Mouse (Mus musculus) kidney, adult 18-20 months (tissue): ENCODE data around the gene Ablim1.

ENCODE experiments used
- DNase-seq: peaks from one replicate; pipeline ENCODE4 v3.0.0; 2021

The Ablim1 gene

DNA sequence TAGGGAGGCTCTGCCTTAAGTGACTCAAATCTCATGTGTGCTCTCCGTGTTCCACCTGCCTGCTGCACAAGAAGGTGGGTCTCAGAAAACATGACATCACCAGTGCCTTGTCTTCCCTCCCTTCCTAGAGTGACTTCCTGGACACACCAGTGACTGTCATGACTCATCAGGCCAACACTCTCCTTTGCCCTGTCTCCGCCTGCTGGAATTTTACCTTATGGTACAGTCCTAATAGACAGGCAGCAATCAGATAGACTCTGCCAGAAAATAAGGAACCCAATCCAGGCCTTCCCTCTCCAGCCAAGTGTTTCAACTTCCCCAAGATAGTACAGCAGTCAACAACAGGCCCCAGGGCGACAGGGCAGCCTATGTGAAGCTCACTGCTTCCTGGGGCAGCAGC is 133.8 kb downstream of the Ablim1 start:
- peak; percentile 42 for DNase-seq

DNA sequence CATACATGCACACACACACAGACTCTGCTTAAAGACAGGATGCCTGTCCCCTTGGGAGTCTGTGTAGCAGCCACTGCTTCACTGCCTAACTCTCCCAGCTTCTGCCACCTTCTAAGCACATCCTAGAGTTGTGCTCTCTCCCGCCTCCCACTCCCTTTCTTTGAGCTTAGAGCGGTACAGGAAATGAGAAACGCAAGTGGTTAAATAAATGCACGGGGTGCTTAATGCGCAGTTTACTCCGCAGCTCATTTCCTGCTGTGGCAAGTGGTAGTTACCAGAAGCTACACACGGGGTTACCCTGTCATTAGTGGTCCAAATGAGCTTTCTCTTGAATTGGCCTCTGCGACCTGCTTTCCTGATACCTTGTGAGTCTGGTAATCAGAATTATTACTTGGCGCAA is 134.4 kb downstream of the Ablim1 start:
- DNase-seq, result no peak

DNA sequence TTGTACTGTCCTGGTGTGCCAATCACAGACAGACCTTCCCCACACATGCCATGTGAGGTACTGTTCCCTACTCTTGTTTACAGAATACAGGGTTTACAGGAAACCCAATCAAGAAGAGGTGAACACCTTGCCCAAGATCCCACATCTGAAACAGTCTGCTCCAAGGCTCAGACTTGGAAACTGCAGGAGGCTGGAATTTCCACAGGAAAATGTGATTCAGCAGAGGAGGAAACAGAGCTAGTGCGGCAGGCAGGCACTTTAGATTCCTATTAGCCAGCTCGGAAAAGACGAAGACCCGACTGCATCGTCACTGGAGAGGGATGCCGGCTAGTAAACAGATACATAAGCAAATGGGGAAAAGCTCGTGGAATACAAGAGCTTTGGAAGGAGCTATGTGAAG is 135.4 kb downstream of the Ablim1 start:
- no peak for DNase-seq

DNA sequence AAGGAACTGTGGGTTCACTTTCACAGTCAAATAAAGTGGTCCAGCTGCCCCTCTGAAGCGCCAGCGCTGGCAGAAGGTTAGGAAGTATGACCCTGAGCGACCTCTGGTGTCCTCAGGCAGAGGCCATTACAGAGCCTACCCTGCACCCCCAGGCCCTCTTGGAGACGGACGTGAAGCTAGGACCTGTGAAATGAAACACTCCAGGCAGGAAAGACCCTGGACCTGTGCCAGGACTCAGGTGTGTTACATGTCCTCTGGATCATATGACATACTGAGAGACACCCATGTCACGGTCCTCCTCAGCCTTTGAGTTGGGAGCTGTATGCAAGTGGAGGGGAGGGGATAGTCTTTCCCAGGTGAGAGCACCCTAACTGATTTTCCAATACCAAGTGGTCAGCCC is 137.4 kb downstream of the Ablim1 start:
- DNase-seq, result no peak

DNA sequence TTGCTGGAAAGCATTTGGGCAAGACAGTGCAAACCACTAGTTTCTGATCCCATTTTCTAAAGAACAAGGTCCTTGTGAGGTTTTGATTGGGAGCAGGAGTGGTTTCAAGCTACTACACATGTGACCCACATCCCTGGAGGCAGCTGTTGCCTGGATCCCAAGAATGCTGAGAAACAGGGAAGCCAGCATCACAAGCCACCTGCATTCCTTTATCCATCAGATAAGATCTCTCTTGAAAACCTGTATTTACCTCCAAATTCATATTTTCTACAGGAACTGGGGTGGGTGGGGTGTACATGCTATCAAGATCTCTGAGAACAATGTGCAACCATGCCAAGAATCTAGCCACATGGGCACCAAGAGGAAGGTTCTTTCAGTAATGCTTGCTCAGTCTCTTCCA is 139.6 kb downstream of the Ablim1 start:
- no peak for DNase-seq

DNA sequence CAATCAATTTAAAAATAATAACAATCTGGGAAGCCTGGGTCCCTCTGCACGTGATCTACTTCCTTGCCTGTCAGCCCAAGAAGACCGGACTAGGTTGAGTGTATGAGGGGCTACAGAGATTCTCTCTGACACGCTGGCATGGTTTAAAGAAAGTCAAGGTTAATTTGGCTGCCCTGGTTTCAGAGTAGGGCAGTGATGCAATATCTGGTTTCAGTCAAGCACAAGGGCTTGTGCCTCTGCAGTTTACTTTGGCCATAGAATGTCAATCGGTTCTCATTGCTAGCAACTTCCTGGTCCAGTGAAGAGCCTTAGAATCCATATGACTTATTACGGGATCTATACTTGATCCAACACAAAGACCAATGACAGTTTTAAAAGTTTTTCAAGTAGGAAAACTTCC is 140.2 kb downstream of the Ablim1 start:
- no peak for DNase-seq

DNA sequence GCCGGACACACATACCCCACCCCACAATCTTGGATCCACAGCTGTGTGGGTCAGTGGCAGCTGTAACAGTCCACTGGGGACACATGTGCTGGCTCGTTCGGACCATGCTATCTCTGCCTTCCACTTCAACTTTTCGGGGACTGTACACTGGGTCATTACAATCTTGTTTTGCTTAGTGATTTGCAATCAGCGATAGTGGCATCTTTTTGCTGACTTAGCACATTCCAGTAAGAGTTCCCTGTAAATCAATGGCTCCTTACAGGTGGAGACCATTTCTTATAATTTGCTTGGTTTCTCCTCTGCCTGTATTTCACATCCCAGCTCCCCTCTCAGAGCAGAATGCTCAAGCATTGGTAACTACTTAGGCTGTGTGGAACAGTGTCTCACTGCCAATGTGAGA is 140.7 kb downstream of the Ablim1 start:
- DNase-seq, result no peak

DNA sequence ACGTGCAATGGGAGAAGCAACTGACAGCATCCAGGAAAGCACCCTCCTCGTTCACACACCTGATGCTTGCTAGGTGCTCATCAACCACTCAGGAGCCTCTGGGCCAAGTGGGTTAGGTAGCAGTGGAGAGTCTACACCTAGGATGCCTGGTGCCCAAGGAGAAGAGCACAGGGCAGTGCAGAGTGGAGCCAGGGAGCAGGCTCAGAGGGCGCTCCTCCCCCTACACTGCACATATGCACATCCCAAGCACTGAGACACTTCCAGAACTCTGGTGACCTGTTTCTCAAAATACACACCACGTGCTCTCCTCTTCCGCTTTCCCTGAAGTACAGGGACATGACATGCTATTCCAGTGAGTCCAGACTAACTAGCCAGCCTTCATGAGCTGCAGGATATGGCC is 142.4 kb downstream of the Ablim1 start:
- DNase-seq, result no peak

DNA sequence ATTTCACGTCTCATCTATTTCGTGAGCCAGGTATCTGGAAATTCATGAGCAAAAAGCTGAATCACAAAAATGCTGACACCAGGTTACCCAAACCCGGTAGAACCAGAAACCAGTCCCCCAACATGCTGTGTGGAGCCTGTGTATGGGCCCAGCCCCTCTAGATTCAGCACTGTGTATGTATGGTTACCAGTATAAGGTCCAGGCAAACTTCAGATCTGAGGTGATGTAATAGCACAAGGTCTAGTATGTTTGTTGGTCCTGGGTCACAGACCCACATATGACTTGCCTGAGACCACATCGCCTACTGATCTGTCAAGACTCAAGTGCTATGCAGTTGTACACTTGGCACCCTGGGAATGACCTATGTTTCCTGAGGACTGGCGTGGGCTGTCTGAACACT is 143.8 kb downstream of the Ablim1 start:
- no peak for DNase-seq

DNA sequence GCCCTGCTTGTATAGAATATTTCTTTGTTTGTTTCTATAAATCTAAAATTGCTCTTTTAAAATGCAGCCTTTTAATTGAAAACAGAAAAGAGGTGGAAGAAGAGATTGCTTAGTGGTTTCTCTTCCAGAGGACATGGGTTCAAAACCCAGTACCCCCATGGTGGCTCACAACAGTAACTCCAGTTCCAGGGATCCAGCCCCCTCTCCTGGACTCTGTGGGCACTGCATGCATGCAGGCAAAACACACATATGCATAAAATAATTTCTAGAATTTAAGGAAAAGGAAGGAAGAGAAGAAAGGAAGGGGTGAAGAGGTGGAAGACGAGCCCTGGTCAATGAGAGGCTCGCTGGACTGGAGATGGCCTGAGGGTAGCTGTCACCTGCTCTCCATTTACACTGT is 145.2 kb downstream of the Ablim1 start:
- DNase-seq, result no peak

DNA sequence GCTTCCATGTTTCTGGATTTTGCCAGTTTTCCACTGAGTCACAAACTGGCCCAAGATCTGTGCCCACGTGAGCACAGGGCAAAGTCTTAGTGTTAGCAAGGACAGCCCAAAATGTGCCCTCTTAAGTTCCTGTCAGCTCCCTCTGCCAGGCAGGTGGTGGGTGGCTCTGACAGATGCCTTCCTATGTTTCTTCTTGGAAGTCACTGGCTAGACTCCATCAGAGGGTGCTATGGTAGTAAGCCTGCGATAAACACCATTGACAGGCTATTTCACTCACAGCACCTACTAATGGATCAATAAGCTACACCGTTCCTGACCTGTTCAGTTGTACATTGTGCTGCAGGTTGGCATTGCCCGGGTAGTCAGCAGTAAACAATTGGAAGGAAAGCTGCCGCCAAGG is 147.0 kb downstream of the Ablim1 start:
- DNase-seq, result no peak

DNA sequence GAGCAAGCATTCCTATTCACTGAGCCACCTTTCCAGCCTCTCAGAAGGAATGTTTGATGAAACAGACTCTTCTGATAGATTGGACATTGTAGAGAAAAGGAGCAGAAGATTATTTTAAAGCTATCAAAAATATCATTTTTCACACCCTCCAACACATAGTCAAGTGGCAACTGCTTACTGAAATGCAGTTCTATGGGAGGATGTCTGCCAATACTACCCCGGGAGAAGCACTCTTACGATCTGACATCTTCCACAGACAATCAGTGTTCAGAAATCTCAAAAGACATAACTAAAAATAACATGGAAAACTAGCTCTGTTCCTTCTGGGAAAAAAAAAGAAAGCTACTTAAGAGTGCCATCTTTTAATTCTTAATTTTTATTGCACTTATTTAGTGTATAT is 149.8 kb downstream of the Ablim1 start:
- DNase-seq, result no peak

DNA sequence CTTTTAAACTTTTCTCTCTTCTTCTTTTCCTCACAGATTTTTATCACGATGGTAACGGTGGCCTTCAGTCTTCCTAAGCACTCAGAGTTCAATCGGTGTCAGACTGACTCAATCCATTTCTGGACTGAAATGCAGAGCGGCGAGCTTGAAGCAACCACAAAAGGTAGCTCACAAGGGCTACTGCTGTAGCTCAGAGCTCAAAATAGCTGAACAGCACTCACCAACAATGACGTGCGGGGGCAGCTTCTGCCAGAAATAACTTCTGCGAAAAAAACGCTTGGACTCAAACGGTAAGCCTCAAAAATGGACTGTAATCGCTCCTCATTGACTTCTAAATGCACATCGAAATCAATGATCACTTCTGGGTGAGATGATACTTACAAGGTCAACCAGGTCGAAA is 151.4 kb downstream of the Ablim1 start:
- DNase-seq, result no peak

DNA sequence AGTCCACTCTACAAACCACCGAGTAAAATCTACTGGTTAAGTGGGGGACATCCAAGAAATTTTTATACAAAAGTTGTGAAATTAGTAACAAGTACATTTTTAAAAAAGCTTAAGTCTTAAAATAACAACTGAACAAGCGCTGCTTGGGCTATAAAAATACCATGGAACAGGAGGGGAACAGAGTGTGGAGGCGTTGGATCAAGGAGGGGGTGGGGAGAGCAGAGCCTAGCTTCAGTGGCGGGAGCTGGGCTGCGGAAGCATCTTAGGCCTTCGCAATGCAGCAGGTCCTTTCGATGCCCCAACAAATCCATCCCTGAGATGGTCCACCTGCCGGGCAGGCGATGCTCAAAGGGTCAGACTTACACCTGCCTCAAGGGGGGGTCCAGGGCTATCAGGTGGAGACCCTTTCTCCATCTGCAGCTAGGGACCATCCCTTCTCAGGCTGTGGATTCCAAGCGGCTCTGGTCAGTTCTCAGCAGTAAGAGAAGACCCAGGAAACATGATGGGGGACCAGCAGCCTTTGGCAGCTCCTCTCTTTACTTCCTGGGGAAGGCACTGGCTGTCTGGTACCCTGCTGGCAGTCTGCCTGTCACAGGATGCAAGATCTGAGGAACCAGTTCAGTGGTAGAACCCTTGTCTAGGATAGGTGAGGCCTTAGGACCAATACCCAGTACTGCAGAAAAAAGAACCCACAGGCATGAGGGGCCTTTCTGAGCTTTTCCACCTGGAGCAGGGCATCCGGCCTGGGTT is 152.6 kb downstream of the Ablim1 start:
- no peak for DNase-seq

DNA sequence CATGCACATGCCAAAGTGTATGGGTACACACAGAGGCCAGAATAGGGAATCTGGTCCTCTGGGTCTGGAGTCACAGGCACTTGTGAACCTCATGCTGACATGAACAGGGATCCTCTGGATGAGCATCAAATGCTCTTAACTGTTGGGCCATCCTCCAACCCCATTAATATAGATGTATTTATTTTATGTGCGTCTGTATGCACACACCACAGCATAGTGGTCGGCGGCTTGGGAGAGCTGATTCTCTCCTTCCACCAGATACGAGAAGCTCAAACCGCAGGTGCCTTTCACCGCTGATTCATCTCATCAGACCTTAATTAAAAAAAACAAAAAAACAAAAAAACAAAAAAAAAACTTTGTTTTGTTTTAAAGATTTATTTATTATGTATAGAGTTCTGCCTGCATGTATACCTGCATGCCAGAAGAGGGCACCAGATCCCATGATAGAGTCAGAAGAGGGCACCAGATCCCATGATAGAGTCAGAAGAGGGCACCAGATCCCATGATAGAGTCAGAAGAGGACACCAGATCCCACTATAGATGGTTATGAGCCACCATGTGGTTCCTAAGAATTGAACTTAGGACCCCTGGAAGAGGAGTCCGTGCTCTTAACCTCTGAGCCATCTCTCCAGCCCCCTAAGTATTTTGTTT is 153.6 kb downstream of the Ablim1 start:
- peak; percentile 63 for DNase-seq

DNA sequence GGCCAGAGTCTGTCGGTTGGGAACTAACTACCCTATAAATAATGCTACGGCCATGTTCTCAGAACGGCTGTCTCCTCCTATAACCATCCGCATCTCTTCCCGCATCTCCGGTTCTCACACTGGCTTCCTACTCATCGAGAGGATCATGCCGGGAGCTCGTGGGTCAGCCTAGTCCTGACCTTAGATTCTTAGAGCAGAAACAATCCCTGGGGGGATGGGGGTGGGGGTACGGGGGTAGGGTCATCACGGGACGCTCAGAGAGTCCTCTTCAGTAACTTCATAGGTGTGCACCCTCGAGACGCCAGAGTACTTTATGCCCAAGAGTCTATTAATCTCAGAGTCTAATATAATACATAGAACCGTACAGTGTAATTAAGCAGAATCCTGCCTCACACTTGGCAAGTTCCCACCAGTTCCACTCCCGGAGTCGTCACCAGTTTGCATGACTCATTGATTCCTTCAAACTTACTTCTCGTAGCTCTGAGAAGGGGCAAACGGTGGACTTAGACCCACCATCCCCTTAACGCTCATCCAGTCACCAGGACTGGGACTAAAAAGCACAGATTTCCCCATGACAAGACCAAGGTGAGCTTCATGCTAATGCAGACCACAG is 156.9 kb downstream of the Ablim1 start:
- no peak for DNase-seq

DNA sequence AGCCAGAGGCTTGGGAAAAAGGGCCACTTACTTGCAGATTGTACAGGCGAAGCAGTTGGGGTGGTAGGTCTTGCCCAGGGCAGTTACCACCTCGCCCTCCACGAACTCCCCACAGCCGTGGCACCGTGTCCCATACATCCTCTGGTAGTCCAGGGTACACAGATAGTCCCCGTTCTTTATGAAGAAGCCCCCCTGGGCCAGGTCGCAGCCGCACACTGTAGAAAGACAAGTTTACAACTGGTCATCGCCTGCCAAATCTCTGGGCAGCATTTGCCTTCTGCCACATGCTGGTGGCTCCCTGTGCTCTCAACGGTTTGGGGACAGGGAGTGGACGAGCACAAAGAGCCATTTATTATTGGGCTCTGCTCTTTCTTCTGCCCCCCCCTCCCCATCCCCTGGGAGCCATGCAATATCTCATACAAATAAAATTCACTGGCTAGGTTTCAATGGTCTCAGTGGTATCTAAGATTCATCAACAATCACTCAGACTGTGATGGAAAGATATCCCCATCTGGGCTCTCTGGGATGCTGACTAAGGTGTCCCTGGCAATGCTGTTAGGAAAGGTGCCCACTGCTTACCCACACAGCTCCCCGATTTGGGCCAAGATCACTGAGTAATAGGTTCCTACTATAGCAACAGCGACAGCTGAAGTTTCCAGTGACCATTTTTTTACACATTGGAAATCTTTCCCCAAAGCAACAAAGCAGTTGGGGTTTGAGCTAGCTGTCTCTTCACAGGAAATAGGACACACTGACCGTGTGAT is 159.4 kb downstream of the Ablim1 start:
- no peak for DNase-seq

DNA sequence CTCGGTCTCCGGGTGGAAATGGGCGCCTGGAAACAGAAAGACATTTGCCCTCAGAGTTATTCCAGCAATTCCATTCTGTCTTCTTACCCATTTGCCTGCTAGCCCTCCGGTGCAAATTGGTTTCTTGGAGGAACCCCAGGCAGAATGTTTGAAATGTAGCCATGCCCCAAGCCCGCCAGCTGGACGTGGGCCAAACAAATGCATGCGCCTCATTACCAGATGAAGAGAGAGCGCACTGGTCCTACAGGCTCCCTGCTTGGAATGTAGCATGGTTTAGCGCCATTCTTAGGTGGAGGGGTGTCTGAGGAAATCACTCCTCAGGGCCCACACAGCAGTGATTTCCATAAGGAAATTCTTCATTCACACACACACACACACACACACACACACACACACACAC is 162.4 kb downstream of the Ablim1 start:
- DNase-seq, result peak; percentile 72

DNA sequence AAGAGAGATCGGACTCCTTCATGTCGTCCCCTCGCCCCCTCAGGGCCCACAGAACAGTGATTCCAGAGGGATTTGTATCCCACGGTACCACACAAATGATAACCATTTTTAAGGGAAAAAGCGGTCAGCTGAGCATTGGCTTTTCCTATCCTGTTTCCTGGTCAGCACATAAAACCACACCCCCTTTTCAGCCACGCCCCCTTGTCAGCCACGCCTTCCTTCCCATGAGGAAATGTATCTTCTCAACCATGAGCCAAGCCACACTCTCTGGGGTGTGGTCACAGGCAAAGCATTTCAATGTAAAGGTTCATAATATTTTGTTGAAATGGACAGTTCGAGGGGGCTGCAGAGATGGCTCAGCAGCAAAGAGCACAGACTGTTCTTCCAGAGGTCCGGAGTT is 163.2 kb downstream of the Ablim1 start:
- DNase-seq, result no peak

DNA sequence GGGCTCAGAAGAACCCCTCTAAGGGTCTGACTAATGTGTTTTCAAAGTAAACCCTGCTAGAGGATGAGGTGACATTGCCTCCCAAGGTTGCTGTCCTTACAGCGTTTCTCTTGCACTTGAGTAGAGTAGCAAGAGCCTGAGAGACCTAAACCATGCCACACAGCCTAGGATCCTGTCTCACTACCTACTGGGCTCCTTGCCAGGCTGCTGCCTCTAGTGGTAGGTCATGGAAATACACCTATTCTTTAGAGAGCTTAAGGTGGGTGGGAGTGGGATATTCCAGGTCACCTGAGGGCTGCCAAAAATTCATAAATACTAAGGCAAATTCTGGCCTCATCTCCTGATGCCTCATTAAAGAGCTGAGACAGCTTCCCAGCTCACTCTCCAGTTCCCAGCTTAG is 164.4 kb downstream of the Ablim1 start:
- peak; percentile 69 for DNase-seq

DNA sequence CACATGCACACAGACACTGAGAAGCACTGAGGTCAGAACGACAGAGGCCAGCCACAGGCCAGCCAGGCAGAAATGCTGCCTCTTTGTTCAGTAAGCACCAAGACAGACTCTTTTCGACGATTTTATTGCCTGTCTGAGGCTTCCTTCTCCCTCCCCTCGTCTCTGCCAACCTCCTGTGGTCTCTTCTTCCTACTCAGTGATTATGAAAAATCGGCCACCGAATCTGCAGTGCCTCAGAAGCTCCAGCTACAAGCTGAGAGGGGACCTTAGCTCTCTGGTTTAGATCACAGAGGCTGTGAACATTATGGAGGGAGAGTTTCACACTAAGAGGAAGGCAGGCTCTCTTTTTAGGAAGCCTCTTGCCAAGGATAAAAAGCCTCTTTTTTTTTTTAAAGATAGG is 167.0 kb downstream of the Ablim1 start:
- DNase-seq, result no peak

DNA sequence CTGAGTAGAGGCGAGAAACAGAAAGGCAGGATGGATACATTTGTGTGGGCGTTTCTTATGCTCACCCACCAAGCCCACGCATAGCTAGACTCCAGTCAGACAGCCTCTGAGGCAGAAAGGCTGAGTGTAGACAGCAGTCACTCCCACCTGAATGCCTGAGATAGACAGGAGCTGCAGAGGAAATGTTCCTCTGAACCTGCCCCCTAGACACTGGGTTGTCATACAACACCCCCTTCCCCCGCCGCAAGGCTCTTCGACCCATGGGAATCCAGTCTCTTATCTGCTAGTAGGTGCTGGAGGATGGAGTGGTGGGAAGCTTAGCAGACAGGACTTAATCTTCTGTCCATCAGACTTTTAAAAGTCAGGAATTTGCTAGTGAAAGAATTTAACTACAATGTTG is 167.8 kb downstream of the Ablim1 start:
- no peak for DNase-seq

DNA sequence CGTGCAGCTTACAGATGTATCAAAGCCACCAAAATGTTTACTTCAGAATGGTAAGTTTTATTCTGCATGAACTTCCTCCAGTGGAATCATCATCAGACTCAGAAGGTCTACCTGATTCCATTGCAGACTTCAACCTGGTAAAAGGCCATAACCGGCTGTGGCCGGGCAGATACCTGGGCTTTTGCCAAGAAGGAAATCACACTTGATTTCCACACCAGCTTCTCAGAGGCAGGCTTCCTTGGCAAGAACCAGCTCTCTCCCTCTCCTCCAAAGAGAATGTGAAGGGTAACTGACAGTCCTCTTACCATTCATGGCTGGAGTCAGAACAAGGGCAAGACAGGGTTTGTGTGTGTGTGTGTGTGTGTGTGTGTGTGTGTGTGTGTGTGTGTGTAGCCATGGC is 171.1 kb downstream of the Ablim1 start:
- DNase-seq, result no peak
